Mouse (Mus musculus) heart, adult 2 months (tissue): ENCODE measurements at regions not wholly inside any gene's neighbourhood (a gene's known extent, or its start where the extent isn't known, plus 50 kb on each side); places are given as distances from the start of the nearest gene placed in this dataset.

ENCODE experiments used
- CTCF ChIP-seq: fragments of 200-600 bp; IDR thresholded peaks from 2 replicates; pipeline ENCODE4 v1.8.1; 2022; ENCODE audit warnings: antibody characterized with exemption, mild to moderate bottlenecking, moderate library complexity
- EP300 ChIP-seq: fragments of 200-500 bp; IDR thresholded peaks from 2 replicates; pipeline ENCODE4 v1.6.1; 2011; ENCODE audit warnings: low read depth, low read length, control low read depth; ENCODE audit not compliant: insufficient read depth
- POLR2A ChIP-seq: fragments of 200-500 bp; IDR thresholded peaks from 2 replicates; pipeline ENCODE4 v1.6.1; 2011; ENCODE audit warnings: mild to moderate bottlenecking, low read depth, low read length, control low read depth; ENCODE audit not compliant: insufficient read depth

DNA sequence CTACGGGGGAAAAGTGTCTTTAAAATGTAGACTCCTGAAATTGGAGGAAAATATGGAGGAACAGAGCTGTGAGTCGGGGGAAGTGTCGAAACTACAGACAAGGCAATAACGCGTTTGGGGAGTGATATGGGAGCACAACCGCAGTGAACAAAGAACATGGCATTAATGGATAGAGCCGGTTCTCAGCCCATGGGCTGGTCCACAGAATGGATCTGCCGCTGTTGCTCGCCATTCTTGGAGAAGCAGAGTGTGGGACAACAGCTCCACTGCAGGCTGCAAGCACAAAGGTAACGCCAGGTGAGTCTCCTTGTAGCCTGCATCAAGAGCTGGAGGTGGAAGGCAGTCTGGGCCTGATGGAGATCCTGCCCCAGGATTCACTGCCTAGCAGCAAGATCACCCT lies 524.3 kb downstream of the Epha7 start:
- TF ChIP-seq CTCF (no peak), POLR2A (no peak), EP300 (no peak)
